Mouse (Mus musculus) liver, postnatal 0 days (tissue): ENCODE measurements at regions not wholly inside any gene's neighbourhood (a gene's known extent, or its start where the extent isn't known, plus 50 kb on each side); places are given as distances from the start of the nearest gene placed in this dataset.

Source experiments
- CTCF ChIP-seq: sonication (generic); IDR thresholded peaks from 2 replicates; pipeline ENCODE4 v1.5.1; 2016; ENCODE audit warnings: antibody characterized with exemption, low read depth
- EP300 ChIP-seq: IDR thresholded peaks from 2 replicates; pipeline ENCODE4 v1.6.1; 2016; ENCODE audit warnings: antibody characterized with exemption, low read depth, mild to moderate bottlenecking

DNA sequence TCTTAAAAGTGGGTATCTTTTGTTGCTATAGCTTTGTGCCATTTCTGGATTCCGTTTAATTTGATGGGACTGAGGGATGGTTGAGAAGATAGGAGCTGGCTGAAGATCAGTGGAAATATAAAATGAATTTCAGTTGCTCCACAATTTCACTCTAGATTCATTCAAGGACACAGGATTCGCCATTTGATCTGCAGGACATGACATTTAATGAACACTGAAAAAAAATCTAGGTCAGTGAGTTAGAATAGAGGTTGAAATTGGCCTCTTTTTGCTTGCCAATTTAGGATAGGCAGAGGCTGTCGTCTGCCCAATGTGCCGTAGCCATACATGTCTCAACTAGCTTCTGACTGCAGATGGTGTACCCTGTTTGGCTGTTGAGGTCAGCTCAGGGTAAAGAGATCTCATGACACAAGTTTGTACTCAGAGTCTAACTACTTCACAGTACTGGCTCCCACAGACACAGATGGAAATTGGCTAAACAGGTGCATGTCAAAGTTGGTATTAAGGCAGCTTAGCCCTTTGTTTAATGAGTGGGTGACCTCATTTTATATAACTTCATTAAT, 449.5 kb upstream of the Tle4 start:
- TF ChIP-seq CTCF (no peak), EP300 (no peak)
